Mouse (Mus musculus) frontal cortex, postnatal 36 days (tissue): ENCODE measurements around the gene Cnot3.
A peak's percentile ranks its signal among the peaks of the same experiment; 100 is the strongest.
"Not testable (repeated sequence)": the region's sequence is repeated elsewhere in the genome, so short reads cannot be mapped to it uniquely, and the experiment has no call there.

Experiments
- DNase-seq, 2 experiments: peaks; one replicate each; pipeline ENCODE4 v3.0.0; 2022; ENCODE audit warnings: low spot score in 2 of 2

Cnot3 gene

DNA sequence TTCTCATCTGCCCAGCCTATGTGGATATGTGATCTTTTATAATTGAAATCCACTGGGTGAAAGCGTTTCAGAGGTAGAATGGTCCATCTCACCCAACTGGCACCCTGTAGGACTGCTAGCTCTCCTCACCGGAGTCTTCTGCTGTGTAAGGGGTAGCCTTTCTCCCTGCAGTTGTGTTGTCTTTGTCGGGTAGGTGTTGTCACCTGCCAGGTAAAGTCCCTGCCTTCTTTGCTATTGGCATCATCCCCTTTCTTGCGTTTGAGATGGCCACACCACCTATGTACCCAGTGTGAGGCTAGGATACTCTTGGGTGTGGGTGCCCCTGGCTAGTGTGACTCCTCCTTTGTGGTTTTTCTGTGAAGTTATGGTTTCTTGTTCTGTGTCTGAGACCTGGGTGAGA is 1.6 kb downstream of the Cnot3 start:
- no peak for DNase-seq

DNA sequence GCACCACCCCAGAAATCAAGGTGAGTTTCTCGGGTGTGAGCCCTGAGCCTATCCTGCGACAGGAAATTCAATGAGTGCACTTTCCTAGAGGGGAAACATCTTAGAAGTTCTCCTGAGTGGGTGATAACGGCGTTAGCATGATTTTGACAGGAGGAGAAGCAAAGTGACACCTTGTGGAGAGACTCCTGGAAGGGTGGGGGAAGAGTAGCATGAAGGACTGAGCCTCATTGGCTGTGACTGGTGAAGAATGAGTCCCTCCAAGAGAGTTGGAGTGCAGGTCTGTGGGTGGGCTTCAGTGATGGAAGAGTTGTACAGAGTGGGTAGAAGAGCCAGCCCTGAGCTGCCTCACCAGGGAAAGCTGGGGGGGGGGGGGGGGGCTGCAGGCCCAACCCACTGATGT is 11.9 kb downstream of the Cnot3 start:
- DNase-seq: no peak

DNA sequence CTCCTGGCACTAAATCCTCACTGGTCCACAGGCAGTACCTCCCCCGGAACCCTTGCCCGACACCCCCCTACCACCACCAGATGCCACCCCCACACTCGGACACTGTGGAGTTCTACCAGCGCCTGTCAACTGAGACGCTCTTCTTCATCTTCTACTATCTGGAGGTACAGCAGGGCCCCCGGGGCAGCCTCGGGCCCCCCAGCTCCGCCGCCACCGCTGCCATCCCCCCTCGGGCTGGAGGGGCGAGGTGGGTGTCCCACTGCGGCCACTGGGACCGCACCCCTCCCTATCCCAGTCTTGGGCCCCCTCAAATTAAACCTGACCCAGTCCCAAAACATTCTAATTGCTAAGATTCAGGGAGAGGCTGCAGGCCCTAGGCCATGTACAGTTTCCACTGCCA is 13.5 kb downstream of the Cnot3 start:
- no peak for DNase-seq

DNA sequence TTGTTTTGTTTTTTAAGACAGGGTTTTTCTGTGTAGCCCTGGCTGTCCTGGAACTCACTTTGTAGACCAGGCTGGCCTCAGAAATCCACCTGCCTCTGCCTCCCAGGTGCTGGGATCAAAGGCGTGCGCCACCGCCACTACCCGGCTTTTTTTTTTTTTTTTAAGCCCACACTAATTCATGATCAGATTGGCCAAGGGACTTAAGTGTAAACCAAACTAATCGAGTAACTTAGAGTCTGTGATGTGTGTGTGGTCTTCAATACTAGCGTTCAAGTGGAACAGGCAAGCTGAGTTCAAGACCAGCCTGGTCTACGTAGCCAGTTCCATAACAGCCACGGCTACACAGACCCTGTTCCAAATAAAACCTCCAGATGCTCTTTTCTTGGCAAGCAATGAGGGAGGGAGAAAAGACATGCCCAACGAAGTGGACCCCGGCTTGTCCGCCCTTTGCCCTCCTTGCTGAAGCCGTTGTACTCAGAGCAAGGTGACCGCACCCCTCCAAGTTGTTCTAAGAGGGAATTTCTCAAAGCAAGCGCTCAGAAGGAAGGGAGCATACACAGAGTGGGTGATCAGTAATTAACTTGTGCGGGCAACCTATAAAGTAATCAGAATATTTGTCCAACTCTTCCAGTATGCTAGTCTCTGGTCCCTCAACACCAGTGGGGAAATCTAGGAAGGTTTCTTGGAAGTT is 19.6 kb downstream of the Cnot3 start:
- no peak for DNase-seq

DNA sequence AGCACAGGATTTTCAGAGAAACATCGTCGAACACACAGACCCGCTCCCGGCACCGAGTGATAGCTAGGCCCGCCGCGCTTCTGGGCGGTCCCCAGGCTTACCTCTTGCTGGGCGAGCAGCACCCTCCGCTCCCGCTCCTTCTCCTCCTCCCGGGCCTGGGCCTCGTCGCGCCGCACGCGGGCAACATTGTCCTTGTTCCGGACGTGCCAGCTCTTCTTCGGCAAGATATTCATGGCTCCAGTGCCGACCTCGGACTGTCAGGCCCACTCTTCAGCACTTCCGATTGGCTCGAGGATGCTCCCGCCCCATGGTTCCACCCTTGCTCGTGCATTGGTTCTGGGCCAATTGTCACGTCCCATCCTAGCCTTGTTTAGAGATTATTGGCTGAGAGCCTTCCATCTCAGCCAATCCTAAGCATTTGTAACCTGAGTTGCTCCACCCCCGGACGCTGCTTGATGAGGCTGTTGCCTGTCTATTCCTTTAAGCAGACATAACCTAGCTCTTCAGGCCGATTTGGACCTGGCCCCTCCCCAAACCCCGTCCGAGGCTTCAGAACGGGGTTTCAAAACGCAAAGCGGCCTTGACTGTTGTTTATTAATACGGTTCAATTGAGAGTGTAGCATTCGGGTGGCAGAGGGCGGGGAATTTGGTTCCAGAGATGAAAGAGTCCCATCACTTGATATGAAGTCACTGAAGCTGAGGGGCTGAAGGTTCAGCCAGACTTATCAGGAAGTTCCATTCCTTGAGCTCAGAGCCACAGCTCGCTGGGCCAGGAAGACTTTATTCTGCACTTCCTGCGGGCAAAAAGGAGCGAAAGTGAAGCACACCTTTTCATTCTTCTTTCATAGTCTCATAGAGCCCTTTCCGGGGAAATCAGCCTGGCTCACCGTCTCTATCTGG is 20.4 kb downstream of the Cnot3 start, which contains the start of gene Leng1:
Gene Leng1 (minus strand): TSS at position 626 of the 900 bp plus-strand sequence.
- peak; percentile 96 to 98 for DNase-seq

DNA sequence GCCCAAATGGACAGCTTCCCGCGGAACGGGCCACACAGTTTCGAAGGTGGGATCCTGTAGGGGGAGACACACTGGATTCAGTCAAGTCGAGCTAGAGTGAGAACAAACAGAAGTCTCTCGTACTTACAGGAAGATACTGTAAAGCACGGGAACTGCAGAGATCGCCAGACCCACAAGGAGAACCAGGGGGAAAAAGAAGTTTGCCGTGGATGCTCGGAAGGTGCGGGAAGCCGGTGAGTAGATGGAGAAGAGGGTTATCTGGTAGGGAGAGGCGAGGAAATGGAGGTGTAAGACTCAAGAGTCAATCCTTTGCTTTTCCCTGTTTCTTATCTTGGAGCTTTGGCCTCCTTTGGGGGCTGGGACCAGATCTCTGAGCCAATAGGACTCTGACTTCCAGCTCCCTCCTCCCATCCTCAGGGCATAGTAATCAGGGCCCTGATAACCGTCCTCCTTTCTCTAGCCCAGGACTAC is 21.9 kb downstream of the Cnot3 start:
- DNase-seq: no peak

DNA sequence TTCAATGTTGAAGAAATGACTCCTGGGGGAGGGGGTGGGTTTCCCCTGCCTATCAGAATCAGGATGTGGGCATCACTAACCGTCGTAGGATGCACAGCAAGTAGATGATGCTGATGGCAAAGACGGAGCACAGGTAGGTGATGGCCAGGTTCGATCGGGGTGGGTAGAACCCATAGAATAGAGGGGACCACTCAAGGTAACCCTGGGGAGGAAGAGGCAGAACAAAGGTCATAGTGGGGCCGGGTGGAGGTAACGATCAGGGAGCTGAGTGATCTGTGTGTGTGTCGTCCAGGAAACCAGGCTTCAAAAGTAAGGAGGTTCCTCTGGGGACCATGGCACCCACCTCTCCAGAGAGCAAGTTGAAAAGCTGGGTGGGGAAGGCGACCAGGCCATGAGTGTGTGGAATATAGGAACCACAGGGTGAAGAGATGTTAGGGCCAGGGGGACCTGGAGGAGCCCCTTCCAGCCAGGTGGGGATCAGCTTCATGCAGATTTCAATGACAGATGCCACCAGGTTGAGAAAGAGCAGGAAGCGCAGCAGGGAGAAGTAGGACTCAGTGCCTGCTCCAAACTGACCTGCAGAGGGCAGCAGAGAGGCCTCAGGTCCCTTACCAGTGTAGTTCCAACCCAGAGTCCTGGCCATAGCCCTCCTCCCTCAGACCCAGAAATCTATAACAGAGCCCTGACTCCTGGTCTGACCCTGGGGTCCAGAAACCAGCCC is 29.6 kb downstream of the Cnot3 start:
- peak; percentile 74 to 85 for DNase-seq

- no peak for DNase-seq
Measured at GRCm38 (mm10) chr7:3675228-3675548, 30.1 kb downstream of the Cnot3 start.

GRCm38 (mm10) chr7:3676371-3676770 is 31.3 kb downstream of the Cnot3 start:
- no peak for DNase-seq

- no peak for DNase-seq
Measured at GRCm38 (mm10) chr7:3677342-3677741, 32.3 kb downstream of the Cnot3 start, which contains the start of gene Tmc4. TSS of gene Tmc4 (minus strand) at chr7:3677553.

- peak in 1 of 2 experiments; percentile 35 for DNase-seq
Measured at GRCm38 (mm10) chr7:3683908-3684550, 39.0 kb downstream of the Cnot3 start.

DNA sequence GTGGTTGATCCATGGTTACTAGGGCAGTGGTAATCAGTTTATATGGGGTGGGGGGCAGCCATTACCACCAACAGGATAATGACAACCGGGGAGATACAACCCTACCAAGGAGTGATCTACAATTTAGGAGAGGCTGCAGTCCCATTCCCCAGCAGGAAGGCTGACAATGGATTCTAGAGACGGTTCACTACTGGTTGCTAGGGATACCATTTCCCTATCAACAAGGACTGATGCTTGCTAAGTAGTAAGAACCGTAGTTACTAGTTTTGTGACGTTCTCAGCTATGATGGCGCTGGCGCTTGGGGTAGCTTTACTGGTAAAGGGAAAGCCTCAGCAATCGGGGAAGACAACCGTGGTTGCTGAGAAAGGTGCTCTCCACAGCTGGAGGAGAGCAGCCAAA is 39.6 kb downstream of the Cnot3 start:
- no peak for DNase-seq

DNA sequence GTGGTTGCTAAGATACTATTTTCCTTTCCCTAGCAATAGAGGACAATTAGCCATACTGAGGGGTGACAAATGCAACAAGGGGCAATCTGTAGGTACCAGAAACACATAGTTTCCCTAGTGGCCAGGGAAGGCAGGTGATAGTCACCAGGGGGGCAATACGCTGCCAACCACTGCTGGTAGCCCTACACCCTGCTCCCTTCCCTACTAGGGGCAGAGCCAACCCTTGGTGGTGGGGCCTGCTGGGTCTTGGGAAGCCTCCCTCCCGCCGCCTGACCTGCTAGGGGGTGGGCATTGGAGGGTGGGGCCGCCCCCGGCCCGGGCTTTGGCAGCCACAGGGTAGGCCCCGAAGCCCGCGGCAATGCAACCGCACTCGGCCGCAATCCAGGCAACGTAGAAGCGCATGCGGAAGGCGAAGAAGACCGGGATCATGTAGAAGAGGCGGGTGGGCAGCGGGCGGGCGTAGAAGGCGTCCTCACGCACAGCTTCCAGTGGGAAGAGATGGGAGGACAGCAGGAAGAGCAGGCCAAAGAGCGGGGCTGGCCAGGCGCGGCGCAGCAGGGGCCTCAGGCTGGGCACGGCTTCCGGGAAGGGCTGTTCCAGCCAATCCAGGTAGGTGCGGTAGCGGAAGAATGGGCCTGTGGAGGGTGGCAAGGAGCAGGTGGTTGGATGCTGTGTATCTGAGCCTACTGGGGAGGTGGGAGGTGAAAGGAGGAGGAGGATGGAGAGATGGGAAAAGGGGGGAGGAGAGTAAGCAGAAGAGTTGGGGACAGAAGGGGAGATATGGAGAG is 40.5 kb downstream of the Cnot3 start:
- no peak for DNase-seq

GRCm38 (mm10) chr7:3691919-3692318 is 46.9 kb downstream of the Cnot3 start:
- DNase-seq: no peak

DNA sequence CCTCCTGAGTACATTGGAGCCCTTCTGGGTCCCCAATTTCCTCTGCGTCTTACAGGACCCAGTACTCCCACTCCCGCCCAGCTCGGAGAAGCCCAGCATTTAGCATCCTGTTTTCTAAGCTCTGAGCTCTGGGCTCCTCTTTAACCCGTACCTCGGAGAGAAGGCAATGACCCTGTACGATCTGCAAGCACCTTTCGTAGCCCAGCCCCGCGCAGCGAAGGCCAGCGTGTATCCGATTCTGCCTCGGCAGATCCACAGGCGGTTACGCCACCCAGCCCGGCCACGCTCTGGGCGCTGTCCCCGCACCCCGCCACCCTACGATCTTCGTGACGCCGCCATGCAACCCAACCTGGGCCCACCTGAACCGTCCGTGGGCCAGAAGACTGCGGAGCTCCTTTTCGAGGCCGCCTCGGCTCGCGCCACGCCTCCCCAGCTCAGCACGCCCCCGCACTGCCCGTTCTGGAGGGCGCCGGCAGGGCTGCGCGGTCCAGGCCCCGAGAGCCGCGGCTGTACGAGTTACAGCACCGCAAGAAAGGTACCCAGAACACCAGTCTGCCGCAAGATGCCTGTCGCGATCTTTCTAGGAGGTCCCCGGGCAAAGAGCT is 47.4 kb downstream of the Cnot3 start, which contains the start of gene Tsen34:
Gene Tsen34 (plus strand): TSS at position 482 of the 605 bp plus-strand sequence.
- no peak for DNase-seq

DNA sequence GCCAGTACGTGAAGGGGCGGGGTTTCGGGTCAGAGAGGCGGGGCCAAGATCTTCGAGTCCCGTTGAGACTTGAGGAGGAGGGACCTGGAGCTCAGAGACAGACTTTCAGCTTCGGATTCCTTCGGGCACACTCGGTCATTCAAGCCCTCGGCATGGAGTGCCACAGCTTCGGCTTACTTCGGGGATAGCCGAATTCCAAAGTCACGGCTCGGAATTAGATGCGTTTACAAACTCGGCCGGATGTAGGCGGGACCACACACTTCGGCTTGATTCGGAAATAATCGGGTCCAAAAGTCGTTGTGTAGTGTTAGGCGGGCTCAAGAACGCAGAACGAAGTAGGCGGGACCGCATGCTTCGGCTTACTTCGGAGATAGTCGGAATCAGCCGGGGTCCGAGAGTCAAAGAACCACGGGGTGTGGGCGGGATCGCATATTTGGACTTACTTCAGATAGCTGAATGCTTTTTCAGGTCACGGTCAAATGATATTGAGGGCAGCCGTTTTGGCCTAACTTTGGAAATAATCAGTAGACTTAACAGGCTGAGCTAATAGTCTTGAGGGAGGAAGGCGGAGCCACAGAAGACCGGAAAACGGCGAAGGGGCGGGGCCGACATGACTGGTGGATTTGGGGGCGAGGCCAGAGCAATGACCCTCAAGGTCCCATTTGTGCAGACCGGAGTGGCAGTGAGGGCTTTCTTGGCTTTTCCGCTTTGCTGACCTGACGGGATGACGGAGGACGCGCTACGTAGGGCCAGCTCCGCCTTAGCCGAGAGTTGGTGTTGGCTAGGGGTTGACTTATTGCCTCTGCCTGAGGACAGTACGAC is 48.1 kb downstream of the Cnot3 start, which contains the start of gene Mboat7:
Gene Mboat7 (minus strand): TSS at position 537 of the 822 bp plus-strand sequence.
- peak; percentile 94 to 99 for DNase-seq

GRCm38 (mm10) chr7:3693809-3694075 is 48.7 kb downstream of the Cnot3 start:
- DNase-seq: peak in 1 of 2 experiments; percentile 82

- peak in 1 of 2 experiments; percentile 66 for DNase-seq
Measured at GRCm38 (mm10) chr7:3694076-3694948, 49.2 kb downstream of the Cnot3 start.

GRCm38 (mm10) chr7:3694949-3695305 is 49.9 kb downstream of the Cnot3 start:
- DNase-seq: not testable (repeated sequence)
